Mouse (Mus musculus) forebrain, postnatal 0 days (tissue): Measurements from ENCODE around the gene Ttc4. TPM values are rescaled to one million over a fixed set of nuclear protein-coding genes. Genes with fewer than 3 reads are reported as not detected.

Experiments used
- ATAC-seq: fragments of 200-750 bp; cut with Nextera tagmentation; 2 replicates; pipeline ENCODE4 v1.8.0; 2017; ENCODE audit warnings: mild to moderate bottlenecking, moderate library complexity
- DNase-seq: peaks from one replicate; pipeline ENCODE4 v3.0.0-alpha.2; 2015
- H3K27ac ChIP-seq: fragments of 300-500 bp; sonication (generic); 2 replicates; pipeline ENCODE4 v1.5.1; 2014; ENCODE audit warnings: low read depth, mild to moderate bottlenecking, antibody characterized with exemption, low read length, moderate library complexity, mixed read lengths
- H3K27me3 ChIP-seq: fragments of 300-500 bp; sonication (generic); 2 replicates; pipeline ENCODE4 v1.6.1; 2014; ENCODE audit warnings: mild to moderate bottlenecking, low read length, mixed read lengths; ENCODE audit not compliant: insufficient read depth
- H3K36me3 ChIP-seq: fragments of 300-500 bp; sonication (generic); 2 replicates; pipeline ENCODE4 v1.6.1; 2014; ENCODE audit warnings: mild to moderate bottlenecking, moderate library complexity; ENCODE audit not compliant: insufficient read depth
- H3K4me1 ChIP-seq: fragments of 300-500 bp; sonication (generic); 2 replicates; pipeline ENCODE4 v1.6.1; 2014; ENCODE audit warnings: antibody characterized with exemption; ENCODE audit not compliant: insufficient read depth
- H3K4me2 ChIP-seq: fragments of 300-500 bp; sonication (generic); 2 replicates; pipeline ENCODE4 v1.6.1; 2014; ENCODE audit warnings: low read depth, mild to moderate bottlenecking, moderate library complexity
- H3K4me3 ChIP-seq: fragments of 300-500 bp; sonication (generic); 2 replicates; pipeline ENCODE4 v1.5.1; 2014; ENCODE audit warnings: low read depth, low read length, mixed read lengths
- H3K9ac ChIP-seq: fragments of 300-500 bp; sonication (generic); 2 replicates; pipeline ENCODE4 v1.6.1; 2014; ENCODE audit warnings: mild to moderate bottlenecking
- H3K9me3 ChIP-seq: fragments of 300-500 bp; sonication (generic); 2 replicates; pipeline ENCODE4 v1.6.1; 2016; ENCODE audit warnings: low read length
- CTCF ChIP-seq: sonication (generic); IDR thresholded peaks from 2 replicates; pipeline ENCODE4 v1.5.1; 2016; ENCODE audit warnings: antibody characterized with exemption, control low read depth, low read depth
- WGBS: fragments of 180-500 bp; shearing (Covaris S2); extraction: QIAGEN DNeasy Blood & Tissue Kit; methylation state at CpG from one replicate; pipeline ENCODE4 v1.1.7; 2014; 5-methylcytosine and 5-hydroxymethylcytosine counted together
- polyA plus RNA-seq: library from polyadenylated mRNA; unstranded; fragments of >200 nt; fragmentation: Nextera tagmentation; extraction: Ambion mirVana; gene quantifications from 2 replicates; pipeline ENCODE4 v1.2.1, GENCODE M21; 2015
- total RNA-seq: library from RNA; depleted of rRNA; stranded (reverse); fragments of >200 nt; gene quantifications from 2 replicates; pipeline ENCODE4 v1.2.3, GENCODE M21; 2014

Ttc4 gene
- total and polyA plus RNA-seq, 2 experiments from 2014 or later: 89.1 to 108 TPM

GRCm38 (mm10) chr4:106652546-106652945 is 26.2 kb downstream of the Ttc4 start:
- no peak for TF ChIP-seq CTCF
- WGBS: 91% methylated on average over 3 of the region's 3 CpGs
- Histone ChIP-seq H3K9me3 (no peaks in the 10 kb centered on the region), H3K27ac (no peak overlapping the region), H3K9ac (no peak overlapping the region), H3K4me1 (peaks cover 7% of the 10 kb centered on the region), H3K4me3 (no peak overlapping the region), H3K4me2 (no peak overlapping the region), H3K27me3 (no peaks in the 10 kb centered on the region), H3K36me3 (peaks cover 21% of the 10 kb centered on the region)
- DNase-seq (no peak), ATAC-seq (no peak)

GRCm38 (mm10) chr4:106650833-106651527 is 27.8 kb downstream of the Ttc4 start, which contains the start of gene Pars2:
Pars2 (plus strand) TSS chr4:106651069.
- Histone ChIP-seq H3K27me3 (no peaks in the 10 kb centered on the region), H3K36me3 (peaks cover 21% of the 10 kb centered on the region), H3K4me1 (peaks cover 7% of the 10 kb centered on the region), H3K4me3 (peak within 1 kb of the TSS; percentile 62), H3K27ac (no peak within 1 kb of the TSS), H3K4me2 (peak within 1 kb of the TSS; percentile 93), H3K9me3 (no peaks in the 10 kb centered on the region), H3K9ac (peak within 1 kb of the TSS; percentile 72)
- peak; percentile 99 for DNase-seq
- peak; percentile 99 for ATAC-seq
- WGBS: 3% methylated on average over 40 of the region's 40 CpGs
- TF ChIP-seq CTCF: no peak; the same call in 1 of the 2 replicates

GRCm38 (mm10) chr4:106647137-106647536 is 31.6 kb downstream of the Ttc4 start:
- no peaks in the 10 kb centered on the region for H3K27me3 ChIP-seq
- no peak for TF ChIP-seq CTCF
- no peaks in the 10 kb centered on the region for H3K36me3 ChIP-seq
- peaks cover 7% of the 10 kb centered on the region for H3K4me1 ChIP-seq
- DNase-seq: no peak
- no peaks in the 10 kb centered on the region for H3K9me3 ChIP-seq
- no peak overlapping the region for H3K4me2 ChIP-seq
- H3K27ac ChIP-seq: no peak overlapping the region
- H3K4me3 ChIP-seq: no peak overlapping the region
- H3K9ac ChIP-seq: no peak overlapping the region
- 74% methylated on average over 6 of the region's 6 CpGs for WGBS
- no peak for ATAC-seq

- Histone ChIP-seq H3K9ac (no peak overlapping the region), H3K27ac (no peak overlapping the region), H3K27me3 (no peaks in the 10 kb centered on the region), H3K9me3 (no peaks in the 10 kb centered on the region), H3K36me3 (no peaks in the 10 kb centered on the region), H3K4me2 (no peak overlapping the region), H3K4me3 (no peak overlapping the region), H3K4me1 (no peaks in the 10 kb centered on the region)
- DNase-seq (no peak), ATAC-seq (no peak)
- no peak for TF ChIP-seq CTCF
- WGBS: 75% methylated on average over 5 of the region's 5 CpGs
Measured at GRCm38 (mm10) chr4:106645797-106646196, 32.9 kb downstream of the Ttc4 start.

- H3K4me3 ChIP-seq: no peak overlapping the region
- H3K9ac ChIP-seq: no peak overlapping the region
- TF ChIP-seq CTCF: no peak
- H3K27me3 ChIP-seq: no peaks in the 10 kb centered on the region
- H3K4me1 ChIP-seq: no peaks in the 10 kb centered on the region
- no peaks in the 10 kb centered on the region for H3K9me3 ChIP-seq
- no peak overlapping the region for H3K27ac ChIP-seq
- H3K36me3 ChIP-seq: no peaks in the 10 kb centered on the region
- 77% methylated on average over 6 of the region's 6 CpGs for WGBS
- H3K4me2 ChIP-seq: no peak overlapping the region
- ATAC-seq: no peak
- DNase-seq: no peak
Measured at GRCm38 (mm10) chr4:106644218-106644610, 34.5 kb downstream of the Ttc4 start.

GRCm38 (mm10) chr4:106643483-106644217 is 35.1 kb downstream of the Ttc4 start:
- H3K27ac ChIP-seq: no peak overlapping the region
- no peak overlapping the region for H3K4me2 ChIP-seq
- H3K9ac ChIP-seq: no peak overlapping the region
- no peak overlapping the region for H3K4me3 ChIP-seq
- WGBS: 40% methylated on average over 8 of the region's 8 CpGs
- H3K27me3 ChIP-seq: no peaks in the 10 kb centered on the region
- TF ChIP-seq CTCF: no peak
- H3K9me3 ChIP-seq: no peaks in the 10 kb centered on the region
- H3K36me3 ChIP-seq: no peaks in the 10 kb centered on the region
- no peak for DNase-seq
- H3K4me1 ChIP-seq: no peaks in the 10 kb centered on the region
- ATAC-seq: no peak

GRCm38 (mm10) chr4:106634086-106634479 is 44.7 kb downstream of the Ttc4 start:
- ATAC-seq (0 out of 2 replicates have a peak, but pooled peaks have one; percentile 3), DNase-seq (no peak)
- no peaks in the 10 kb centered on the region for H3K27me3 ChIP-seq
- WGBS: 38% methylated on average over 8 of the region's 9 CpGs
- H3K4me2 ChIP-seq: no peak overlapping the region
- H3K4me3 ChIP-seq: no peak overlapping the region
- peak overlapping the region; percentile 64 for H3K27ac ChIP-seq
- no peak overlapping the region for H3K9ac ChIP-seq
- no peak for TF ChIP-seq CTCF
- H3K4me1 ChIP-seq: peaks cover 36% of the 10 kb centered on the region
- no peaks in the 10 kb centered on the region for H3K36me3 ChIP-seq
- H3K9me3 ChIP-seq: no peaks in the 10 kb centered on the region
